Mouse (Mus musculus) heart, embryonic 12.5 days (tissue): ENCODE measurements at regions not wholly inside any gene's neighbourhood (a gene's known extent, or its start where the extent isn't known, plus 50 kb on each side); places are given as distances from the start of the nearest gene placed in this dataset.
"Not testable (repeated sequence)": the region's sequence is repeated elsewhere in the genome, so short reads cannot be mapped to it uniquely, and the experiment has no call there.

Source experiments
- ATAC-seq: fragments of 200-750 bp; cut with Nextera tagmentation; 2 replicates; pipeline ENCODE4 v1.8.0; 2017; ENCODE audit warnings: moderate TSS enrichment, moderate library complexity; ENCODE audit not compliant: insufficient number of reproducible peaks, low FRiP score
- H3K27ac ChIP-seq: fragments of 300-500 bp; sonication (generic); 2 replicates; pipeline ENCODE4 v1.5.1; 2016; ENCODE audit warnings: mild to moderate bottlenecking, moderate library complexity; ENCODE audit not compliant: poor library complexity, severe bottlenecking
- H3K27me3 ChIP-seq: fragments of 300-500 bp; sonication (generic); replicated peaks from 2 replicates; pipeline ENCODE4 v1.6.1; 2016; ENCODE audit warnings: mild to moderate bottlenecking, moderate library complexity
- H3K36me3 ChIP-seq: fragments of 300-500 bp; sonication (generic); 2 replicates; pipeline ENCODE4 v1.6.1; 2016; ENCODE audit warnings: mild to moderate bottlenecking, moderate library complexity
- H3K4me1 ChIP-seq: fragments of 300-500 bp; sonication (generic); replicated peaks from 2 replicates; pipeline ENCODE4 v1.6.1; 2016; ENCODE audit warnings: mild to moderate bottlenecking
- H3K4me2 ChIP-seq: fragments of 300-500 bp; sonication (generic); 2 replicates; pipeline ENCODE4 v1.6.1; 2016; ENCODE audit warnings: mild to moderate bottlenecking, moderate library complexity
- H3K4me3 ChIP-seq: fragments of 300-500 bp; sonication (generic); 2 replicates; pipeline ENCODE4 v1.5.1; 2016; ENCODE audit warnings: mild to moderate bottlenecking
- H3K9ac ChIP-seq: fragments of 300-500 bp; sonication (generic); 2 replicates; pipeline ENCODE4 v1.6.1; 2016; ENCODE audit warnings: mild to moderate bottlenecking, moderate library complexity
- H3K9me3 ChIP-seq: fragments of 300-500 bp; sonication (generic); replicated peaks from 2 replicates; pipeline ENCODE4 v1.6.1; 2016; ENCODE audit warnings: mild to moderate bottlenecking, moderate library complexity
- WGBS: fragments of 180-500 bp; shearing (Covaris S2); methylation state at CpG from one replicate; pipeline ENCODE4 v1.1.7; 2016; 5-methylcytosine and 5-hydroxymethylcytosine counted together

GRCm38 (mm10) chr7:60492028-60492995 lies 352.3 kb upstream of the Snrpn start:
- H3K9ac ChIP-seq, H3K4me1 ChIP-seq, H3K27me3 ChIP-seq, H3K36me3 ChIP-seq, H3K9me3 ChIP-seq: not testable (repeated sequence)
- 7% methylated on average over 37 of the region's 39 CpGs for WGBS
- peak overlapping the region; percentile 56 for H3K4me2 ChIP-seq
- peak overlapping the region; percentile 43; the same call in 1 of the 2 replicates for H3K27ac ChIP-seq
- H3K4me3 ChIP-seq: peak overlapping the region; percentile 44
- peak; percentile 82; the same call in 1 of the 2 replicates for ATAC-seq

- H3K4me2 ChIP-seq, H3K4me3 ChIP-seq, H3K4me1 ChIP-seq, H3K9me3 ChIP-seq, H3K36me3 ChIP-seq, ATAC-seq, H3K27ac ChIP-seq, H3K27me3 ChIP-seq, H3K9ac ChIP-seq: not testable (repeated sequence)
- 2% methylated on average over 4 of the region's 4 CpGs for WGBS
Measured at GRCm38 (mm10) chr7:60487839-60488454, 347.9 kb upstream of the Snrpn start.

GRCm38 (mm10) chr7:60450074-60450603 lies 310.1 kb upstream of the Snrpn start:
- not testable (repeated sequence) for H3K27me3 ChIP-seq, ATAC-seq, H3K36me3 ChIP-seq, H3K9ac ChIP-seq, H3K27ac ChIP-seq, H3K4me1 ChIP-seq, H3K9me3 ChIP-seq, H3K4me3 ChIP-seq, H3K4me2 ChIP-seq
- WGBS: 55% methylated on average over 3 of the region's 3 CpGs

GRCm38 (mm10) chr7:60449239-60450073 lies 309.4 kb upstream of the Snrpn start:
- not testable (repeated sequence) for H3K27ac ChIP-seq, ATAC-seq, H3K36me3 ChIP-seq, H3K4me3 ChIP-seq, H3K9ac ChIP-seq, H3K27me3 ChIP-seq, H3K4me2 ChIP-seq, H3K4me1 ChIP-seq, H3K9me3 ChIP-seq
- WGBS: 47% methylated on average over 2 of the region's 2 CpGs

GRCm38 (mm10) chr7:60438781-60439180 lies 298.8 kb upstream of the Snrpn start:
- no peak overlapping the region for H3K27ac ChIP-seq
- ATAC-seq: no peak

GRCm38 (mm10) chr7:60391011-60391863 lies 251.2 kb upstream of the Snrpn start:
- H3K27me3 ChIP-seq, H3K36me3 ChIP-seq, H3K4me1 ChIP-seq, H3K9ac ChIP-seq, H3K9me3 ChIP-seq, H3K27ac ChIP-seq: not testable (repeated sequence)
- ATAC-seq: peak; percentile 81
- H3K4me3 ChIP-seq: peak overlapping the region; percentile 48
- WGBS: 5% methylated on average over 33 of the region's 33 CpGs
- H3K4me2 ChIP-seq: peak overlapping the region; percentile 57

More at GRCm38 (mm10) chr7:60438781-60439180, 298.8 kb upstream of the Snrpn start:
- Histone ChIP-seq H3K9me3 (no peaks in the 10 kb centered on the region), H3K36me3 (no peaks in the 10 kb centered on the region), H3K4me2 (no peak overlapping the region), H3K4me3 (no peak overlapping the region), H3K27me3 (no peaks in the 10 kb centered on the region), H3K4me1 (no peaks in the 10 kb centered on the region), H3K9ac (no peak overlapping the region)
- 59% methylated on average over 3 of the region's 3 CpGs for WGBS

- H3K27me3 ChIP-seq, H3K4me1 ChIP-seq, H3K4me2 ChIP-seq, H3K4me3 ChIP-seq, ATAC-seq, H3K9me3 ChIP-seq, H3K27ac ChIP-seq, H3K36me3 ChIP-seq, H3K9ac ChIP-seq: not testable (repeated sequence)
- WGBS: 2% methylated on average over 5 of the region's 5 CpGs
Measured at GRCm38 (mm10) chr7:60386957-60387356, 246.9 kb upstream of the Snrpn start.

- ATAC-seq, H3K4me2 ChIP-seq, H3K27ac ChIP-seq, H3K4me1 ChIP-seq, H3K4me3 ChIP-seq, H3K27me3 ChIP-seq, H3K9ac ChIP-seq, H3K36me3 ChIP-seq, H3K9me3 ChIP-seq: not testable (repeated sequence)
- WGBS: 13% methylated on average over 3 of the region's 3 CpGs
Measured at GRCm38 (mm10) chr7:60374001-60374400, 234.0 kb upstream of the Snrpn start.

- not testable (repeated sequence) for ATAC-seq, H3K27ac ChIP-seq, H3K27me3 ChIP-seq, H3K9me3 ChIP-seq, H3K4me1 ChIP-seq, H3K4me3 ChIP-seq, H3K9ac ChIP-seq, H3K36me3 ChIP-seq, H3K4me2 ChIP-seq
- 75% methylated on average over 2 of the region's 2 CpGs for WGBS
Measured at GRCm38 (mm10) chr7:60352206-60352605, 212.2 kb upstream of the Snrpn start.
